Mouse (Mus musculus) myocyte (in vitro differentiated cells): ENCODE data around the gene Sema5a.

Experiments used
- MYOD1 ChIP-seq, 3 experiments: IDR thresholded peaks; one replicate each; pipeline ENCODE4 v1.6.1; 2011; ENCODE audit warnings: control low read depth in 2 of 3, low read depth in 2 of 3, mild to moderate bottlenecking in 2 of 3, moderate library complexity in 1 of 3; ENCODE audit not compliant: insufficient read length in 2 of 3, control insufficient read depth in 1 of 3
- MYOG ChIP-seq, 3 experiments: IDR thresholded peaks; one replicate each; pipeline ENCODE4 v1.6.1; 2011; ENCODE audit warnings: control low read depth in 2 of 3, low read depth in 2 of 3, mild to moderate bottlenecking in 2 of 3; ENCODE audit not compliant: insufficient read length in 2 of 3, control insufficient read depth in 1 of 3, insufficient read depth in 1 of 3
- POLR2A ChIP-seq: IDR thresholded peaks from one replicate; pipeline ENCODE4 v1.6.1; 2011; ENCODE audit warnings: low read depth, mild to moderate bottlenecking, control low read depth, moderate library complexity; ENCODE audit not compliant: insufficient read length
- POLR2AphosphoS2 ChIP-seq: IDR thresholded peaks from one replicate; pipeline ENCODE4 v1.6.1; 2011; ENCODE audit warnings: low read depth, control low read depth; ENCODE audit not compliant: insufficient read length
- TCF3 ChIP-seq: IDR thresholded peaks from one replicate; pipeline ENCODE4 v1.6.1; 2011; ENCODE audit warnings: low read depth, control low read depth; ENCODE audit not compliant: insufficient read length
- USF1 ChIP-seq: IDR thresholded peaks from one replicate; pipeline ENCODE4 v1.6.1; 2011; ENCODE audit warnings: low read depth, mild to moderate bottlenecking, control low read depth, moderate library complexity

DNA sequence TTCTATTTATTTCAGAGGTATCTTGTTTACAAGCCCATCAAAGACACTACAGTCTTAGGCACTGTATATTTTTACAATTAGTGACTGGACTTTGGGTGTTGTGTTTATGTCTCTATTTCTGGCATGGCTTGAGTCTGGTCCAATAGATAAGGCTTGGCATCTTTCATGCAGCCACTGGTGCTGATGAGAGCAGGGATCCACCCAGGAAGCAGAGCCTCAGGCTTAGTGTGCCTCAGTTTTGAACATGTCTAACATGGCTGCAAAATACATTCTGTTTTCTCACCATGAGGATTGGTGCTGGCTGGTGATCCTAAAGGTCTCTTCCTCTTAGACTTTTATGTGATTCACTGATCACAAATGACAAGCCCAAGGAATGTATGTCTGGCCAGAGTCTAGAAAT lies 263.7 kb downstream of the Sema5a start:
- no peak for TF ChIP-seq TCF3
- no peak for TF ChIP-seq POLR2A
- TF ChIP-seq USF1 = no peak
- TF ChIP-seq POLR2AphosphoS2 = no peak
- TF ChIP-seq MYOG (IDR thresholded peaks at IDR 0.05; ENCODE audit: control insufficient read depth in 1 of 3, insufficient read depth in 1 of 3, insufficient read length in 2 of 3, low read depth in 2 of 3) = no peak
- no peak for TF ChIP-seq MYOD1 (IDR thresholded peaks at IDR 0.05; ENCODE audit: control insufficient read depth in 1 of 3, insufficient read length in 2 of 3, low read depth in 2 of 3)
